Mouse (Mus musculus) left cerebral cortex, adult 11 months (tissue): Measurements from ENCODE around the gene Sec14l3.
"Not testable (repeated sequence)": the region's sequence is repeated elsewhere in the genome, so short reads cannot be mapped to it uniquely, and the experiment has no call there.

Experiments
- DNase-seq: peaks from one replicate; pipeline ENCODE4 v3.0.0; 2022; ENCODE audit warnings: low spot score

Sec14l3 gene

DNA sequence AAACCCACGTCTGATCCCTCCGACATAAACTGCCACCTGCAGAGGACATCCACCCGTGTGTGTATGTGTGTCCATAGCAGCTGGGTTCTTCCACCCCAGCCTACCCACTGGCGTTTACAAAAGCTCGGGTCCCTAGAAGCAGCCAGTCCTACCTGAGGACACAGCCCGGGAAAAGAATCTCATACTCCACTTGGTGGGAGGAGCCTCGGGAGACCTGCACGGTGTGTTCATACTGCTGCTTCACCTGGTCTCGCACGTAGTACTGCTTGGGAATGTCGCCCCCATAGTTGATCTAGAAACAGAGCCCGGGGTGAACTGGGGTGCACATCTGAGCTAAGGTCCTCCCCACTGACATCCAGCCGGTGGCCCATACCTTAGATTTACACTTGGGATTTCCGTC lies 38.9 kb downstream of the Sec14l3 start:
- no peak for DNase-seq

DNA sequence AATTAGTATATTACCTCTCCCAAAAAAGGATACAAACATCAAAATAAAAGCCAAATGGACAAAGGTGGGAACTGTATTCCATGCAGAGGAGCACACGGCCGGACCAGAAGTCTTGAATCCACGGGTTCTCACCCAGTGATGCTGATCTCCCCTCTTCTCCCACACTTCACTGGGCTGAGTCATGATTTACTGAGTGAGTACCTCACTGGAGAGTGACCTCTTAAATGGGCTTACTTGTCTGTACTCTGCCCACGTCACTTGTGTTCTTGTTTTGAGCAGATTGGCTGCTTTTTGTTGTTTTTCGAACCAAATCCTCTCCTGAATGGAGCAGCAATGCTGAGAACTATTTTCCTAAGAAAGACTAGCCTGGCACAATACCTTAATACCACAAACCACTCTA lies 40.3 kb downstream of the Sec14l3 start:
- no peak for DNase-seq

DNA sequence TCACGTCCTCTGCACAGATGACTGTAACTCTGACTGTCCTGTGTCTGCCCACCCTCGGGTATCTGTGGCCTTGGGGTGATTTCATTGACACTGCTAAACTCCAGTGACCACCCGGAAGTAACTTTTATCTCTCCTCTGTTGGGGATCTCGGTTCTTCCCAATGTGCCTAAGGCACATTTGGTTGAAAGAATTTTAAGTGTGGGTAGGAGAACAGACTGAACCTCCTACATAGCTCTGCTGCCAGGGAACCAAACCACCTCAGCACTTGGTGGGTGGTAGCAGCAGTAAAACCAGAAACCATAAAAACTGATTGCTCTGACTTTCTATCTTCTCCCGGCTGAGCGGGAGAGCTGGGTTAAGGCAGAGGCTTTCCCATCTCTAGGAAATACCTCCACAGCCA lies 40.8 kb downstream of the Sec14l3 start:
- no peak for DNase-seq

DNA sequence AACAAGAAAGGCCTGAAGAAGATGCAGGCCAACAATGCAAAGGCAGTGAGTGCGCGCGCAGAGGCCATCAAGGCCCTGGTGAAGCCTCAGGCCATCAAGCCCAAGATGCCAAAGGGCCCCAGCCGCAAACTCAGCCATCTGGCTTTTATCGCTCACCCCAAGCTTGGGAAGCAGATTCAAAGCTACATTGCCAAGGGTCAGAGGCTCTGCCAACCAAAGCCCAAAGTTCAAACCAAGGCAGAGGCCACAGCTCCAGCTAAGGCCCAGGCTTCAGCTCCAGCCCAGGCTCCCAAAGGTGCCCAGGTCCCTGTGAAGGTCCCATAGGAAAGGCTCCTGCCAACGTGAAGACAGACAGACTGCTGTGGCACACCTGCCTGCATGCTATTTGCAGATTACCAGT lies 43.3 kb downstream of the Sec14l3 start:
- not testable (repeated sequence) for DNase-seq

DNA sequence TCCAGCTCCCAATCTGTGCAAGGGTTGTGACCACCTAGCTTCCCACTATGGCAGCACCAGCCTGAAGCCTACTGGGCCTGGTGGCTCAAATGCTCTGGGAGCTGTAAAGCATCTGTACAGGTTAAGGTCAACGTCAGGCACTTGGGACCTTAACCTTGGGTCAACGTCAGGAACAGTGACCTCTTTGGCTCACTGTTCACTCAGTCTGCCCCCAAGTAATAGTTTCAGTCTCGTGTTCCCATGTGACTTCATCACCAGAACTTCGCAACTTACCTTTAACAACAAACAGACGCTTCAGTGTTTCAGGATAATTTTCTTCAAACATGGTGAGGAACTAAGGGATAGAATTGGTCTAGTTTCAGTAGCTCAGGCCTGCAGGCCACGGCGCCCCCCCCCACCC lies 44.0 kb downstream of the Sec14l3 start:
- no peak for DNase-seq

DNA sequence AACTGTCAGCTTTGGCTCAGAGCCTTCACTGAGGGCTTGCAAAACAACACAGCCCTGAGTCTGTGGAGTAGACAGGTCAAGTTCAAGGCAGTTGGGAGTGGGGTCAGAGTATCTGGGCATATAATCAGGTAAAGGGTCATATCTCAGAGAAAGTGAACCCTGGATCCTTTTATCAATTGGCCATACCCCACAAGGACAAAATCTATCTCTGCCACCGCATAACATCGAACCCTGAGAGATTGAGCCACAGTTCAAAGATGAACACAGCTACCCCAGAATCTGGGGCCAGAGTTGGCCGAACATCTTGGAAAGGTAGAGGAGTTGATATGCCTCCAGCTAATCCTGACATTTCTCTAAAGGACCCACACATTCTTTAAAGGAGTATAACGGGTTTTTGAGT lies 47.4 kb downstream of the Sec14l3 start:
- no peak for DNase-seq

DNA sequence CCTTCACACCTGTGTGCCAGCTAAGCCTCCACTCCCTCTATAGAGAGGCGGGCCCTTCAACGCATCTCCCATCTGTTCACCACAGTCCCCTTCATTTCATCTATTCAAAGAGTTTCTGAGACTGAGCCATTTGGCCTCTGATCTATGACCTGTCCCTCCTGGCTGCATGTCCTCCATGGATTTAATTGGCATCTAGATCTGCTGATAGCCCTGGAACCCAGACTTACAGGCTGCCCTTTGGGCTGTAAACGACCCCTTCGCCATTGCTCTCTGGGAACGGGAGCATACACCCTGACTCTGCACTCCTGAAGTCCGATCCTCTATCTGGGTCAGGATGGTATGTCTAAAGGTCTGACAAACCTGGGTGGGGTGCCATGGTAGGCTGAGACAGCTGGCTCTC lies 48.2 kb downstream of the Sec14l3 start:
- no peak for DNase-seq

DNA sequence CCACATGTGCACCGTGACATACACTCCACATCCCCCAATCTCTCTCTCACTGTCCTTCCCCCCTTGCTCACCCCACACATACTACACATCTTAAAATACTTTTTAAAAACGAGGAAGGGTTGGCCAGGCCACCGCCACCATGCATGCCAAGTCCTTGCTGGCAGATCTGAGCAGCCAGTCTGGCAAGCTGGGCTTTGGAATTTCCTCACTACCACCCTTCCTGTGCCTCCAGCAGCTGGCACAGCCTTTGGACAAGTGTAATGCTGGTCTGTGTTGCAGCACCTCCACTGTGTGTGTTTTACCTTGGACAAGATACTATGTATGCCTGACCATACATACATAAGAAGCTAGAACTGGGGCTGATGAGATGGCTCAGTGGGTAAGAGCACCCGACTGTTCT lies 48.9 kb downstream of the Sec14l3 start:
- no peak for DNase-seq

DNA sequence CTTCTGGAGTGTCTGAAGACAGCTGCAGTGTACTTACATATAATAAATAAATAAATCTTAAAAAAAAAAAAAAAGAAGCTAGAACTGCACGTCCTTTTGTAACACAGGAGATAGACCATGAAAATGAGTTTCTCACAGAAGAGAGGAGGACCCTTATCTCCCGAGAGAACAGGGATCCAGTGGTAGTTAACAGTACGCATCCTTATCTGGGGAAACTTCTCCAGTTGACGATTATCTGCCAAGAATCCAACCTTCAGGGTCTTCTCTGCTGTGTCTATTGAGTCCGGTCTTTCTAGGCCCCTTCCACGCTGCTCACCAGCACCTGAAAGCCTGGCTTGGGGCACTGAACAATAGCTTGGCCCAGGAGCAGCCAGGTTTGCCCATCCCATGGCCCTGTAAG lies 49.3 kb downstream of the Sec14l3 start:
- DNase-seq, result no peak

DNA sequence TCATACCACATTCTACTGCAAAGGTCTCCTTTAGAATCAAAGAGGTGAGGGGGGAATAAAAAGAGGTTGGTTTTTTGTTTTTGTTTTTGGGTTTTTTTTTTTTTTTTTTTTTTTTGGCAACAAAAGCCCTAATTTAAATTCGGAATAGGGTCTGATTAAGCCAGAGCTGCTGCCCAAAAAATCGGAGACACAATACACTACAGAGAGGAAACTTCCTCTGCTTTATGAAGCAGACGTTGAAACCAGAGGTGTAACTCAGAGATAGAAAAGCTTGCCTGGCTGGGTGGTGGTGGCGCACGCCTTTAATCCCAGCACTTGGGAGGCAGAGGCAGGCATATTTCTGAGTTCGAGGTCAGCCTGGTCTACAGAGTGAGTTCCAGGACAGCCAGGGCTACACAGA lies 49.9 kb downstream of the Sec14l3 start:
- DNase-seq, result not testable (repeated sequence)

DNA sequence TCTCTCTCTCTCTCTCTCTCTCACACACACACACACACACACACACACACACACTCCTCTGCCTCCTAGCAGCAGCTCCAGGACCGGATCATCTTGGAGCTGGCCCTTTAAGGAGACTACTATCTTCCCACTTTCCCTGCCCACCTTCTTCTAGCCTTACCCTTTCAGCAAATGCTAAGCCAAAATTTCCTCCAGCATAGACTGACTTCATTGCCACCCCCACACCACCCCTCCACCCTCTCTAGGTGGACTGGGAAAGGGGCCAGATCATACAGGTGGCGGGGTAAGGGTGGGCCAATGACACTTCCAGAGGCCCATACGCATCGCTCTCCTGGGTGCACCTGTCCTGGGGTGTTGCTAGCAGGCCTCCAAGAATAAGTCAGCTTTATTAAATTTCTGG lies 50.8 kb downstream of the Sec14l3 start:
- DNase-seq, result no peak

DNA sequence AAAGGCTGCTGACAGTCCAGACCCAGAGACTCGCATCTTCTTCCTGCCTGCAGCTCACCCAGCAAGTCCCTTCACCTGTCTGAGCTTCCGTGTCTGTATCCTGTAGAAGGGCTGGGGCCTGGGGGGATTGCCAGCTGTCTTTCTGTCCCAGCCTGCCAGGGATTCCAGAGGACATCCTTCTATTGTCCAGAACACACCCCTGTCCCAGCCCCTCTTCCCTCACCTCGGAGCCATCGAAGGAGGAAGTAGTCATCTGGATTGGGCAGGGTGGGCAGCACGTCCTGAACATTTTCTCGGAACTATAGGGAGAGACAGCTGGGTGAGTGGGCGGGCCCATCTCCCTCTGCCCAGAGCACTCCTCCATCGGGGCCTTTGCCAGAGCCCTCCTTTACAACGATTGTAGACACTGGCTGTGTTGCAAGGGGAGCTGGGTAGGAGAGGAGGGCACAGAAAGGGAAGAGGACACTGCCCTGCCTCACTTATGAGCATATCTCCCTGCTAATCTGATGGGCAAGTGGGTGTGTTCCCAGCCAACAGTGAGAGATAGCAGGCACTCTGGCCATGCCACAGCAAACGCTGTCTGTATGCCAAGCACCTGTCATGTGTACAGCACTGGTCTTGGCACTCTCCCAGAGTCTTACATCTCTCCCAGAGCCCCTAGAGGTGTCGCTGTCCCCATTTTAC lies 52.0 kb downstream of the Sec14l3 start:
- DNase-seq, result no peak

DNA sequence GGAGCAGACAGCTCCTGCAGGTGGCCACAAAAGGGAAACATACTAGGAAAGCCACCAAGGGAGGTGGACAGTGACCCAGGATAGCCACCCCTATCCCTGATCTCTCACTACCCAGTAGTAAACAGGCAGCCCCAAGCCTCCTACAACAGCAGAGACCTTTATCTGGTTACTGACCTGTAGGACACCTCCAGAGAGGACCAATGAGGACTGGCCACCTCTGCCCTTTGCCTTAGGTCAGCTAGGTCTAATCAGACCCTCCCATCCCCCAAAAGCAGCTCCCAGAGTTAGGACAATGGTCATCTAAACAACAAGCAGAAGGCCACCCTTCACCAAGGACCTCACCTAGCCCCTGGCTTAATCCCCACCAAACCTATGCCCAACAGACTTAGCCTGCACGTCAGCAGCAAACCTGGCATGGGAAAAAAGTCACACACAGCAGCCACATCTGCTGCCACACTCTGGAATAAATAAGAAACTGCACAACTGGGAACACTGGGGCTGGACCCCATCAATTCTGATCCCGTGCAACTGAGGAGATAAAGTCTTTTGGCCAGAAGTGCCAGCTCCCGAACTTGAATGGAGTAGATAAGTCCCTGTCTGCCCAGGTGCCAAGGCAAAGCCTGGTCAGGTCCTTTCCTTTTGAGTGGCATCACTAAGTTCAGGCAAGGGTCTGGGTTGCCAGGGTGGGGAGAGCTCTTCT lies 52.9 kb downstream of the Sec14l3 start:
- no peak for DNase-seq

DNA sequence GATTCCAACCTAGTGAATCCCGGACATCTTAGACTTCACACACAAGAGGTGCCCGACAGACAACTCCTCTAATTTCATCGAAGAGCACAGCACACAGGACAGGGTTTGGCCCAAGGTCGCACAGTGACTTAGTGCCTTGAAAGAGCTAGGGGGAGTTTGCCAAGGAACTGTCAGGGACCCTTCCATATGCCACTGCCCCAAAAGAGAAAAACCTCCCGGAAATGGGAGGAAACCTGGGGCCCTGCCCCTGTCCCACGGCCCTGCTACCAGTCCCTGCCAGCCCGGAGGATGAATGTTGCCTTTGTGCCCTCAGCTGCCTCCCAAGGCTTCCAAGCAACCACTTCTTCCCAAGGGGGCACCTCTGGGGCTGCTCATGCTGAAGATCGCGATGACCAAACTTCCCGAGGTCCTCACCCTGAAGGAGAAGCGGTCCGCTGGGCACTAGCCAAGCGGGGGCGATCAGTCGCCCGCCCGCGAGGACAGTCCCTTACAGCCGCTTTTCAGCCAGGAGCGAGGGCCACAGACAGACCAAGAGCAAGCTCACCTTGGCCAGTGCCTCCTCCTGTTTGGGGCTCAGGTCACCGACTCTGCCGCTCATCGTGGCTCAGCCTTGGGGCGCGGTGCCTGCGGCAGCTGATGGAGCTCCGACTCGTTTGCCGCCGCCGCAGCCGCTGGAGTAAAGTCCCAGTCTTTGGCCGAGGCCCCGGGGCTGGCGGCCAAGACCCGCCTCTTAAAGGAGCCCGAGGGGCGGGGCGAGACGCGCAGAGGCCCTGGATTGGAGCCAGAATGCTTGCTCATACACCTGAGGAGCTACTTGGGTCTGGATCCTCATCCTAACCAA lies 53.7 kb downstream of the Sec14l3 start:
- DNase-seq, result no peak

DNA sequence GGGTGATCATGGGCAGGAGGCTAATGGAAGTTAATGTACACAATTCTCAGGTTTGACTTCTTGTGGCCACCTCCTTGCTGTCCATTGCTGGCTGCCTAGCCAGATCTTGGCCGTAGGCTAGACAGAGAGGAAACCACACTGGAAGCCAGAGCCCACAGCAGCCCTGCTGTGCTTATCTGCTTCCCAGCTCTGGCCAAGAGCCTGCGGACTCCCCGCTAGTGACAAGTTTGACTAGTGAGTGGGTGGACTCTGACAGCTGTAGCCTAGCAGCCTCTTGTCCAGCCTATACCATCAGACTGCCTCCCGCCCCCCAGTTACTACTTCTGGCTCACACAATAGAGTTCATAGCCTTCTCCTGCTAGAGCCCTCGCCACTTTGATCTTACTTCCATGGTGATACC lies 55.0 kb downstream of the Sec14l3 start:
- DNase-seq, result no peak

DNA sequence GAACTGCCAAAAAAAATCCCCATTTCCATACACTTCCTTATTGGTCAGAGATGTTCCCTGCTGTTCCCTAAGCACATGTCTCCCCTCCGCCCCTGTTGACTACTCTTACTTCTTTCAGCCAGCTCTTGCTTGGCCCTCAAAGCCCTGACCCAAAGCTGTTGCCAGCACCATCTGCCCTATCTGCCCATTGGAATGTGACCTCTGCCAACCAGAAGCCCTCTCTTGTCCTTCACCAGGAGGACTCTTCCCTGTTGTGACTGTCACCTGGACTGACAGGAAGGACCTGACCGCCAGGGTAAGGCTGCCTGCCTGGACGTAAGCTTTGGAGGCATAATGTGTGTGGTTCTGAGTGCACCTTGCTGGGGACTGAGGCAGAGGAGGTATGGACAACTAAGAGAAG lies 57.0 kb downstream of the Sec14l3 start:
- DNase-seq, result no peak

DNA sequence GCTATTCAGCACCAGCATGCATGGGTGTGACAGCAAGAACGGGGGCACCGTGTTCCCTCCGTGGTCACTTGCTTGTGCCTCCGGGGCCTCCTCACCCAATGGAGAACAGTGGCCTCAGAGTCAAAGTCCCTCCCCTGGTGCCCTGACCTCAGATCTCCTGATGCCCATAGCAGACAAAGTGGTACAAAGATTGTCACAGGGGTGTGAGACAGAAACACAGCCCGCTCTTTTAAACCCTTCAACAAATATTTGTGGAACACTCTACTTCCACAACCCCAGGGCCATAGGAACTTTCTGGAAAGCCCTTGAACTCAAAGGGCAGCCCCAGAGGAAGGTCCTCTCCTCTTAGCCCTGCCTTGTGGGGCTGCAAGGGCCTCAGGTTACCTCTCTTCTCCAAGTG lies 57.6 kb downstream of the Sec14l3 start:
- DNase-seq, result no peak

DNA sequence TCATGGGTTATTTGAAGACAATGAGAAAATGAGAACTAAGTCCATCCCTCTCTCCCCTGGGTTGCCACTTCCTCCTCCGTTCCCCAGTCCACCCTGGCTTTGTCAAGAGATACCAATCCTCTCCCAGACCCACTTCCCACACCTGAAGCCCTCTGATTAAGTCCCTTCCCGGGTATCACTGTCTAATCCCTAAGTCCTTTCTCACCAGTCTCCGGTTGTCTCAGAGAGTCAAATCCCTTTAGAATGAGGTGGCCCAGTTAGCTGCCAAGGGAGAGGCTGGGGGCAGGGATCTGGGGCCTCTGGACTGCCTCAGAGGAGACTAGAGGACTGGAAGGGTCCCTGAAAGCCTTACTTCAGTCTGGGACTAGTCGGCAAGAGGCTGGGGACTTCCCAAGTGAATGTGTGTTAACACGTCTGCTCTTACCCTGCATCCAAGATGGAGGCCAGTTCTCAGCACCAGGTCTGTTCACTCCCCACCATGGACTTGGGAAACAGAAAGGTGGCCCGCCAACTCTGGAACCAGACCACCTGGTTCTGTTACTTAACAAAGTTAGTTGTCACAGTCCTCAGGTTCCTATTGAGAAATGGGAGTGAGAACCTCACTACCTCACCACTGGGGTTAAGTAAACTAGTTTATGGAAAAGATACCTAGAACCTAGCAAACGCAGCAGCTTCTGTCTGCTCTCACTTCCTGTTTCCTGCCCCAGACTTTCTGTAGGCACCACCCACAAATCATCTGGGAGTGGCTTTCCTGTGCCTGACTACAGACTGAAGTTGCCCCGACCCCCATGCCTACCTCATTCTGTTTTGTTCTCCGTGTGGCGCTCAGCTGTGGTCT lies 58.3 kb downstream of the Sec14l3 start, which contains the start of gene Sec14l2:
Sec14l2 (minus strand) TSS at position 674 of the 838 bp plus-strand sequence.
- DNase-seq, result no peak

DNA sequence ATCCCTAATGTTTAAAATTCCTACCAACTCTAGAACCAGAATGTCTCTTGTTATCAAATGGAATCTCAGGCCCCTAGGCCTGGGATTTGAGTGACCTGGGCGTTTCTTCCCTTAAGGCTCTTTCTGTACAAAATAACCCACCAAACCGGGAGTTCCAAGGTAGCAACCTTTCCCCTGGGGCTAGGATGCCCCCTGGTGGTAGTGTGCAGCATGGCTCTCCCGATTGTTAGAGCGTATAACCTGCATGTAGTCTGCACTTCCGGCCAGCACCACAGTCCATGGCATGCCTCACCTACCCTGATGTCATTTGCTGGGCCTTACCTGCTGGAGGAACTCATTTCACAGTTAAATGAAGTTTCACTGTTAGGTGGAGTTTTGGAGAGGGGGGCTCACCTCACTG lies 59.3 kb downstream of the Sec14l3 start:
- DNase-seq, result no peak

DNA sequence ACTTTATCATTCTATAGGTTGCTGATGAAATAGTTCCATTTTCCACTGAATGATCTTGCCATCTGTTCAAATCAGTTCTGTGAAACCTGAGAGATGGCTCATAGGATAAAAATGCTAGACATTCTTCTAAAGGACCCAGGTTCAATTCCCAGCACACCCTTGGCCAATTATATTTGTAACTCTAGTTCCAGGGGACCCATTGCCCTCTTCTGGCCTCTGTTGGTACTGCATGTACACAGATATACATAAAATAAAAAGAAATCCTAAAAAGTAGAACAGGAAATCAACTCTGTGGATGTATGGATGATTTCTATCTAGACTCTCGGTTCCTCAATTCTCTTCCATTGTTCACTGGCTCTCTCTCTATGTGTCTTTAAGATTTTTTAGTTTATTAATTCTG lies 62.4 kb downstream of the Sec14l3 start:
- no peak for DNase-seq
